Mouse (Mus musculus) neural tube, embryonic 11.5 days (tissue): ENCODE results near the gene Surf2. TPM values are rescaled to one million over a fixed set of nuclear protein-coding genes. Genes with fewer than 3 reads are reported as not detected.

Experiments
- ATAC-seq: fragments of 200-750 bp; cut with Nextera tagmentation; 2 replicates; pipeline ENCODE4 v1.8.0; 2017; ENCODE audit warnings: moderate number of reproducible peaks, mild to moderate bottlenecking, moderate TSS enrichment, moderate library complexity; ENCODE audit not compliant: insufficient read depth, low FRiP score, low TSS enrichment
- DNase-seq: peaks from one replicate; pipeline ENCODE4 v3.0.0-alpha.2; 2015; ENCODE audit warnings: low spot score
- H3K27ac ChIP-seq: fragments of 300-500 bp; sonication (generic); 2 replicates; pipeline ENCODE4 v1.5.1; 2014; ENCODE audit warnings: low read depth, mild to moderate bottlenecking, low read length
- H3K27me3 ChIP-seq: fragments of 300-500 bp; sonication (generic); 2 replicates; pipeline ENCODE4 v1.6.1; 2014; ENCODE audit warnings: mild to moderate bottlenecking, low read length, mixed read lengths; ENCODE audit not compliant: control insufficient read depth, insufficient read depth
- H3K36me3 ChIP-seq: fragments of 300-500 bp; sonication (generic); 2 replicates; pipeline ENCODE4 v1.6.1; 2014; ENCODE audit warnings: mild to moderate bottlenecking, low read length, moderate library complexity, mixed read lengths; ENCODE audit not compliant: control insufficient read depth, insufficient read depth
- H3K4me1 ChIP-seq: fragments of 300-500 bp; sonication (generic); 2 replicates; pipeline ENCODE4 v1.6.1; 2014; ENCODE audit warnings: low read length, mixed read lengths; ENCODE audit not compliant: control insufficient read depth, insufficient read depth
- H3K4me2 ChIP-seq: fragments of 300-500 bp; sonication (generic); 2 replicates; pipeline ENCODE4 v1.6.1; 2014; ENCODE audit warnings: low read depth, mild to moderate bottlenecking, moderate library complexity
- H3K4me3 ChIP-seq: fragments of 300-500 bp; sonication (generic); 2 replicates; pipeline ENCODE4 v1.5.1; 2014; ENCODE audit warnings: low read depth, low read length
- H3K9ac ChIP-seq: fragments of 300-500 bp; sonication (generic); 2 replicates; pipeline ENCODE4 v1.6.1; 2014; ENCODE audit warnings: mild to moderate bottlenecking, low read length
- H3K9me3 ChIP-seq: fragments of 300-500 bp; sonication (generic); 2 replicates; pipeline ENCODE4 v1.6.1; 2016; ENCODE audit warnings: low read length; ENCODE audit not compliant: control insufficient read depth
- WGBS: fragments of 180-500 bp; shearing (Covaris S2); extraction: QIAGEN DNeasy Blood & Tissue Kit; methylation state at CpG from one replicate; pipeline ENCODE4 v1.1.7; 2014; 5-methylcytosine and 5-hydroxymethylcytosine counted together
- polyA plus RNA-seq: library from polyadenylated mRNA; unstranded; fragments of >200 nt; fragmentation: Nextera tagmentation; extraction: Ambion mirVana; gene quantifications from 2 replicates; pipeline ENCODE4 v1.2.1, GENCODE M21; 2014

Surf2 gene
- polyA plus RNA-seq, 1 experiment from 2014 or later: 50.3 TPM

DNA sequence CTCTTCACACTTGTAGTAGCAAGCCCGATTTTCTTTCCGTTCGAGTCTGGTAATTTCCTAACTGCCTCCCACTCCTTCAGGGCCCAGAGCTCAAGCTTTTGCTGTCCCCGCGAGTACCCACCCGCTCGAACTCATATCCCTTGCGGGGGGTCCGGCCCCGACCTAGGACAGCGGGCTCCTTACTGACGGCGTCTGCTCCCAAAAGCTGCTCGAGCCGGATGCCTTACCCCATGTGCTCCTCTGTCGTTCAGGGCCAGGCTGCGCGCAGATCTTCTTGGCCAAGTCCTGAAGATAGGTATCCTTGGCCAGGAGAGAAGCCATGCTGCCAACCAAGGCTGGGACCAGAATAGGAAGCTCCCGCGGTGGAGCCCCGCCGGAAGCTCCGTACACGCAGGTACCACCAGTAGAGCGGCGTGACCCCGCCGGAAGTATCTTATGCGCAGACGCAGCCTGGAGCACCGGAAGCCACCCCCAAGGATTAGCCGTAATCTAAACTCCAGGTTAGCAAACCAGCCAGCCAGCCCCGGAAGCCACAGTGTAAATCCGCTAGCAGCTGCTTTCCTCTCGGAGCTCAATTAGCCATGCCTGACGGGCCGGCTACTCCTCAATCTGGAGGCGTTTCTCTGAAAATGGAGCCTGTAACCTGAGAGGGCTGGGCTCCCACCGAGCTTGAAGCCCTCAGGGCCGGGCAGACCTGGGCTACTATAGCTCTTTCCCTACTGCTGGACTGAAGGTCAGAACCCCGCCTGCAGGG is 13.5 kb upstream of the Surf2 start, which contains the start of gene Surf6:
TSS of gene Surf6 (minus strand) at position 413 of the 754 bp plus-strand sequence.
- ATAC-seq (peak; percentile 84), DNase-seq (peak; percentile 95)
- H3K9ac ChIP-seq: peak within 1 kb of the TSS; percentile 75
- H3K9me3 ChIP-seq: no peaks in the 10 kb centered on the region
- H3K27ac ChIP-seq: peak within 1 kb of the TSS; percentile 69
- H3K4me2 ChIP-seq: peak within 1 kb of the TSS; percentile 77
- 0% methylated on average over 41 of the region's 41 CpGs for WGBS
- H3K4me3 ChIP-seq: peak within 1 kb of the TSS; percentile 89
- no peaks in the 10 kb centered on the region for H3K27me3 ChIP-seq
- H3K4me1 ChIP-seq: peaks cover 13% of the 10 kb centered on the region
- H3K36me3 ChIP-seq: peaks cover 24% of the 10 kb centered on the region

- 12% methylated on average over 7 of the region's 7 CpGs for WGBS
Observed at GRCm38 (mm10) chr2:26903311-26903710, 12.9 kb upstream of the Surf2 start.

DNA sequence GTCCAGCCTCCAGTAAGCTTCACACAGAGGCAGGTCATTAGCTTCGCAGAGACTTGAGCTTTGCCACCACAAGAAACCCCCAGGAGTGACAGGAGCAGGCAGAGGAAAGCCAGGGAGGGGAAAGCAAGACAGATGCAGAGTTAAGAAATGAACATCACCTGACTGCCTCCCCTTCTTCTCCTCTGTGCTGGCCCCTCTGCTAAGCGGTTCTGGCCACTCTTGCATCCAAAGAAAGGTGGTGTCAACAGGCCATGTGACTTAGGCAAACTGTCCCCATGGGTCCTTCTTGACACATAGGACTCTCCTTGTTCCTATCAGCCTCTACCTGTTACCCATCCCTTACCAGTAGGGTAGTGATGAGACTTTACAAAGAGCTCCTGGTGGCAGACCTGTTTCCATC is 10.2 kb upstream of the Surf2 start:
- no peaks in the 10 kb centered on the region for H3K9me3 ChIP-seq
- DNase-seq (no peak), ATAC-seq (no peak)
- no peak overlapping the region for H3K4me2 ChIP-seq
- H3K9ac ChIP-seq: no peak overlapping the region
- H3K4me1 ChIP-seq: peaks cover 25% of the 10 kb centered on the region
- H3K27ac ChIP-seq: no peak overlapping the region
- H3K4me3 ChIP-seq: no peak overlapping the region
- H3K27me3 ChIP-seq: no peaks in the 10 kb centered on the region
- 86% methylated on average over 2 of the region's 2 CpGs for WGBS
- peaks cover 18% of the 10 kb centered on the region for H3K36me3 ChIP-seq

More at GRCm38 (mm10) chr2:26903311-26903710, 12.9 kb upstream of the Surf2 start:
- Histone ChIP-seq H3K4me2 (peak overlapping the region; percentile 77), H3K9ac (peak overlapping the region; percentile 75), H3K9me3 (no peaks in the 10 kb centered on the region), H3K27ac (peak overlapping the region; percentile 69), H3K27me3 (no peaks in the 10 kb centered on the region), H3K4me3 (peak overlapping the region; percentile 89), H3K36me3 (peaks cover 27% of the 10 kb centered on the region), H3K4me1 (peaks cover 13% of the 10 kb centered on the region)
- ATAC-seq (no peak), DNase-seq (no peak)

DNA sequence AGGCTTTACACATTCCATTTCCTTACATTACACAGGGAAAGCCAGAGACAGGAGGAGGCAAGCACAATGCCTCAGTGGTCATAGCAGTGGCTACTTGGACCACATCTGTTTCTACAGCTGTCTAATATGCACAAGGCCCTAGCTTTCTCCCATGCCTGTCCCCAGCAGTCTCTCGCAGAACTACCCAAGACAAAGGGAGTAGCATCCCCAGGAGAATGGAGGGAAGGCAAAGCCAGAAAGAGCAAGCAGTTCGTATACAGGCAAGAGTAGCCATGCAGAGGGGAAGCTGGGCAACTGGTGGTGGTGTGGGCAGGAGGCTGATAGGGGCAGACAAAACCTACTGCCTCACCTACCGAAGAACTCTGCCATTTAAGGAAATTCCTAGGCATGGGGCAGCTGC is 9.7 kb upstream of the Surf2 start:
- ATAC-seq (no peak), DNase-seq (no peak)
- Histone ChIP-seq H3K4me1 (peaks cover 25% of the 10 kb centered on the region), H3K27ac (no peak overlapping the region), H3K4me3 (no peak overlapping the region), H3K36me3 (peaks cover 18% of the 10 kb centered on the region), H3K9me3 (no peaks in the 10 kb centered on the region), H3K9ac (no peak overlapping the region), H3K4me2 (no peak overlapping the region), H3K27me3 (no peaks in the 10 kb centered on the region)
- 94% methylated on average over 3 of the region's 3 CpGs for WGBS

GRCm38 (mm10) chr2:26907109-26907508 is 9.1 kb upstream of the Surf2 start:
- Histone ChIP-seq H3K36me3 (peaks cover 20% of the 10 kb centered on the region), H3K4me2 (no peak overlapping the region), H3K9me3 (no peaks in the 10 kb centered on the region), H3K9ac (no peak overlapping the region), H3K4me1 (peaks cover 25% of the 10 kb centered on the region), H3K27ac (no peak overlapping the region), H3K4me3 (no peak overlapping the region), H3K27me3 (no peaks in the 10 kb centered on the region)
- DNase-seq (peak; percentile 40), ATAC-seq (no peak)
- 63% methylated on average over 4 of the region's 4 CpGs for WGBS

DNA sequence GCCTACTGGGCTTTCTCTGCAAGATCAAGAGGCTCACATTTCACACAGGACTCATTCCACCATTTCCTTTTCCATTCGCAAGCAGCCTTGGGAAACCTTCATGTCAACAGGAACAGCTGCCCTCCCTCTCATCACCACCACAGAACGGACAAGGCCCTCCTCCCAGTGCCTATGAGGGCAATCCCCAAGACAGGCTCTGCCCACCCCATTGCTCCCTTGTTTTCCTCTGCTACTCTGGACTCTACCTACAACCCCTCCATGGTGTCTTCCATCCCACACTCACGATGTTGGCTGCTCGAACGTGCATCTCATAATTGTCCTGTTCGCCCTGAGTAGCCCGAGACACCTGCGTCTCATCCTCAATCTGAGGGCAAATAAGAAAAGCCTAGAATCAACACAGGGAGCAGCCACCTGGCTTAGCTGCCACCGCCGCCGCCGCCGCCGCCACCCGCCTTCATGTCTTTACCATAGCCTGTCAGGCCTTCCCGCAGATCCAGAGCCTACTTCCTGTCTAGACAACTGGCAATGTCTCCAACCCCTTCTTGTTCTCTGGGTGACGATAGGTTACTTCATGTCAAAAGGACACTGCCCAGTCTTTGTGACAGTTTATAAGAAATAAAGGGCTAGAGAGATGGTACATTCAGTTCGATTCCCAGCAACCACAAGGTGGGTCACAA is 7.3 kb upstream of the Surf2 start:
- H3K27ac ChIP-seq: no peak overlapping the region
- no peaks in the 10 kb centered on the region for H3K27me3 ChIP-seq
- no peaks in the 10 kb centered on the region for H3K9me3 ChIP-seq
- DNase-seq: no peak
- H3K4me2 ChIP-seq: peak overlapping the region; percentile 55
- WGBS: 91% methylated on average over 18 of the region's 18 CpGs
- H3K4me3 ChIP-seq: peak overlapping the region; percentile 10; the same call in 1 of the 2 replicates
- H3K36me3 ChIP-seq: peaks cover 29% of the 10 kb centered on the region
- peak overlapping the region; percentile 29; the same call in 1 of the 2 replicates for H3K9ac ChIP-seq
- no peak for ATAC-seq
- H3K4me1 ChIP-seq: peaks cover 26% of the 10 kb centered on the region

- H3K4me3 ChIP-seq: peak overlapping the region; percentile 94
- H3K27me3 ChIP-seq: no peaks in the 10 kb centered on the region
- H3K4me2 ChIP-seq: peak overlapping the region; percentile 55
- H3K27ac ChIP-seq: no peak overlapping the region
- no peaks in the 10 kb centered on the region for H3K9me3 ChIP-seq
- no peak for DNase-seq
- H3K9ac ChIP-seq: peak overlapping the region; percentile 75
- peaks cover 23% of the 10 kb centered on the region for H3K4me1 ChIP-seq
- H3K36me3 ChIP-seq: peaks cover 30% of the 10 kb centered on the region
- ATAC-seq: no peak
Observed at GRCm38 (mm10) chr2:26909387-26909784, 6.8 kb upstream of the Surf2 start.

- Histone ChIP-seq H3K27ac (peak within 1 kb of the TSS; percentile 89), H3K4me3 (peak within 1 kb of the TSS; percentile 94), H3K36me3 (peaks cover 30% of the 10 kb centered on the region), H3K9ac (peak within 1 kb of the TSS; percentile 95), H3K9me3 (no peaks in the 10 kb centered on the region), H3K4me1 (peaks cover 23% of the 10 kb centered on the region), H3K4me2 (peak within 1 kb of the TSS; percentile 99), H3K27me3 (no peaks in the 10 kb centered on the region)
- ATAC-seq (peak; percentile 81), DNase-seq (peak; percentile 99)
- 0% methylated on average over 70 of the region's 74 CpGs for WGBS
Observed at GRCm38 (mm10) chr2:26910124-26910993, 5.8 kb upstream of the Surf2 start, which contains the start of the genes Med22 and Rpl7a. TSS of gene Med22 (minus strand) at chr2:26910677. TSS of gene Rpl7a (plus strand) at chr2:26910764.
